Mouse (Mus musculus): Measurements from ENCODE around the gene Sycn.

GRCm38 (mm10) chr7:28562951-28563350 is 22.3 kb downstream of the Sycn start:
- TF ChIP-seq POLR2A (IDR thresholded peaks at IDR 0.05; ENCODE audit: control insufficient read depth, extremely low read depth, insufficient read depth, low read length, poor library complexity): no peak
- no peak for TF ChIP-seq CTCF (IDR thresholded peaks at IDR 0.05; ENCODE audit: borderline replicate concordance, control insufficient read depth, extremely low read depth, insufficient read depth, low read length, poor library complexity)

Data from thymus, adult 2 months (tissue).